Mouse (Mus musculus): Measurements from ENCODE around the gene Tmem231. TPM values are rescaled to one million over a fixed set of nuclear protein-coding genes. Genes with fewer than 3 reads are reported as not detected.

The Tmem231 gene
- polyA plus RNA-seq, 1 experiment from 2014 or later, result 20.7 TPM

GRCm38 (mm10) chr8:111964849-111965561 is 31.3 kb upstream of the Tmem231 start:
- Histone ChIP-seq H3K4me2 (replicated peaks; ENCODE audit: low read depth, low read length) (no peak overlapping the region), H3K4me3 (ENCODE audit: low read length) (no peak overlapping the region), H3K27ac (ENCODE audit: low read length) (no peak overlapping the region), H3K9ac (replicated peaks; ENCODE audit: low read length) (no peak overlapping the region), H3K4me1 (ENCODE audit: insufficient read depth, low read length) (no peaks in the 10 kb centered on the region), H3K27me3 (ENCODE audit: insufficient read depth, low read length) (no peaks in the 10 kb centered on the region), H3K36me3 (ENCODE audit: insufficient read depth, low read length) (no peaks in the 10 kb centered on the region), H3K9me3 (ENCODE audit: low read length) (no peaks in the 10 kb centered on the region)
- 74% methylated on average over 7 of the region's 7 CpGs for WGBS
- ATAC-seq (ENCODE audit: low FRiP score, low TSS enrichment), result no peak

GRCm38 (mm10) chr8:111964351-111964750 is 30.7 kb upstream of the Tmem231 start:
- Histone ChIP-seq H3K4me3 (ENCODE audit: low read length) (no peak overlapping the region), H3K4me1 (ENCODE audit: insufficient read depth, low read length) (no peaks in the 10 kb centered on the region), H3K36me3 (ENCODE audit: insufficient read depth, low read length) (no peaks in the 10 kb centered on the region), H3K9ac (replicated peaks; ENCODE audit: low read length) (no peak overlapping the region), H3K4me2 (replicated peaks; ENCODE audit: low read depth, low read length) (no peak overlapping the region), H3K27ac (ENCODE audit: low read length) (no peak overlapping the region), H3K27me3 (ENCODE audit: insufficient read depth, low read length) (no peaks in the 10 kb centered on the region), H3K9me3 (ENCODE audit: low read length) (no peaks in the 10 kb centered on the region)
- ATAC-seq (ENCODE audit: low FRiP score, low TSS enrichment), result no peak
- WGBS, result 52% methylated on average over 5 of the region's 5 CpGs

- WGBS, result 87% methylated on average over 4 of the region's 4 CpGs
- Histone ChIP-seq H3K4me1 (ENCODE audit: insufficient read depth, low read length) (no peaks in the 10 kb centered on the region), H3K4me2 (replicated peaks; ENCODE audit: low read depth, low read length) (no peak overlapping the region), H3K27ac (ENCODE audit: low read length) (no peak overlapping the region), H3K9me3 (ENCODE audit: low read length) (no peaks in the 10 kb centered on the region), H3K4me3 (ENCODE audit: low read length) (no peak overlapping the region), H3K9ac (replicated peaks; ENCODE audit: low read length) (no peak overlapping the region), H3K27me3 (ENCODE audit: insufficient read depth, low read length) (no peaks in the 10 kb centered on the region), H3K36me3 (ENCODE audit: insufficient read depth, low read length) (no peaks in the 10 kb centered on the region; the same call in 1 of the 2 replicates)
- no peak for ATAC-seq (ENCODE audit: low FRiP score, low TSS enrichment)
Observed at GRCm38 (mm10) chr8:111963546-111963945, 29.9 kb upstream of the Tmem231 start.

GRCm38 (mm10) chr8:111963091-111963490 is 29.4 kb upstream of the Tmem231 start:
- WGBS, result 80% methylated on average over 10 of the region's 10 CpGs
- no peak overlapping the region for H3K27ac ChIP-seq (ENCODE audit: low read length)
- peaks cover 4% of the 10 kb centered on the region; the same call in 1 of the 2 replicates for H3K36me3 ChIP-seq (ENCODE audit: insufficient read depth, low read length)
- ATAC-seq (ENCODE audit: low FRiP score, low TSS enrichment), result no peak
- no peak overlapping the region for H3K4me3 ChIP-seq (ENCODE audit: low read length)
- H3K9ac ChIP-seq (replicated peaks; ENCODE audit: low read length), result no peak overlapping the region
- H3K27me3 ChIP-seq (ENCODE audit: insufficient read depth, low read length), result no peaks in the 10 kb centered on the region
- no peak overlapping the region for H3K4me2 ChIP-seq (replicated peaks; ENCODE audit: low read depth, low read length)
- no peaks in the 10 kb centered on the region for H3K9me3 ChIP-seq (ENCODE audit: low read length)
- H3K4me1 ChIP-seq (ENCODE audit: insufficient read depth, low read length), result no peaks in the 10 kb centered on the region

GRCm38 (mm10) chr8:111962589-111962988 is 28.9 kb upstream of the Tmem231 start:
- H3K4me3 ChIP-seq (ENCODE audit: low read length), result no peak overlapping the region
- peaks cover 7% of the 10 kb centered on the region; the same call in 1 of the 2 replicates for H3K36me3 ChIP-seq (ENCODE audit: insufficient read depth, low read length)
- no peaks in the 10 kb centered on the region for H3K4me1 ChIP-seq (ENCODE audit: insufficient read depth, low read length)
- H3K9ac ChIP-seq (replicated peaks; ENCODE audit: low read length), result no peak overlapping the region
- no peaks in the 10 kb centered on the region for H3K27me3 ChIP-seq (ENCODE audit: insufficient read depth, low read length)
- H3K4me2 ChIP-seq (replicated peaks; ENCODE audit: low read depth, low read length), result no peak overlapping the region
- 84% methylated on average over 1 of the region's 1 CpGs for WGBS
- no peak for ATAC-seq (ENCODE audit: low FRiP score, low TSS enrichment)
- H3K27ac ChIP-seq (ENCODE audit: low read length), result no peak overlapping the region
- no peaks in the 10 kb centered on the region for H3K9me3 ChIP-seq (ENCODE audit: low read length)

GRCm38 (mm10) chr8:111961330-111961729 is 27.6 kb upstream of the Tmem231 start:
- H3K27ac ChIP-seq (ENCODE audit: low read length), result no peak overlapping the region

GRCm38 (mm10) chr8:111960591-111961321 is 27.1 kb upstream of the Tmem231 start:
- Histone ChIP-seq H3K36me3 (ENCODE audit: insufficient read depth, low read length) (peaks cover 20% of the 10 kb centered on the region), H3K4me1 (ENCODE audit: insufficient read depth, low read length) (no peaks in the 10 kb centered on the region), H3K4me2 (replicated peaks; ENCODE audit: low read depth, low read length) (no peak overlapping the region), H3K9me3 (ENCODE audit: low read length) (no peaks in the 10 kb centered on the region), H3K4me3 (ENCODE audit: low read length) (no peak overlapping the region), H3K27me3 (ENCODE audit: insufficient read depth, low read length) (no peaks in the 10 kb centered on the region), H3K27ac (ENCODE audit: low read length) (no peak overlapping the region), H3K9ac (replicated peaks; ENCODE audit: low read length) (no peak overlapping the region)
- no peak for ATAC-seq (ENCODE audit: low FRiP score, low TSS enrichment)
- WGBS, result 71% methylated on average over 15 of the region's 15 CpGs

More at GRCm38 (mm10) chr8:111961330-111961729, 27.6 kb upstream of the Tmem231 start:
- no peaks in the 10 kb centered on the region for H3K4me1 ChIP-seq (ENCODE audit: insufficient read depth, low read length)
- no peak overlapping the region for H3K9ac ChIP-seq (replicated peaks; ENCODE audit: low read length)
- no peak overlapping the region for H3K4me2 ChIP-seq (replicated peaks; ENCODE audit: low read depth, low read length)
- H3K4me3 ChIP-seq (ENCODE audit: low read length), result no peak overlapping the region
- no peaks in the 10 kb centered on the region for H3K27me3 ChIP-seq (ENCODE audit: insufficient read depth, low read length)
- 84% methylated on average over 3 of the region's 3 CpGs for WGBS
- no peaks in the 10 kb centered on the region for H3K9me3 ChIP-seq (ENCODE audit: low read length)
- peaks cover 18% of the 10 kb centered on the region for H3K36me3 ChIP-seq (ENCODE audit: insufficient read depth, low read length)
- ATAC-seq (ENCODE audit: low FRiP score, low TSS enrichment), result no peak

GRCm38 (mm10) chr8:111957231-111957630 is 23.6 kb upstream of the Tmem231 start:
- Histone ChIP-seq H3K9ac (replicated peaks; ENCODE audit: low read length) (no peak overlapping the region), H3K27me3 (ENCODE audit: insufficient read depth, low read length) (no peaks in the 10 kb centered on the region), H3K9me3 (ENCODE audit: low read length) (no peaks in the 10 kb centered on the region), H3K36me3 (ENCODE audit: insufficient read depth, low read length) (peaks cover 44% of the 10 kb centered on the region), H3K4me3 (ENCODE audit: low read length) (no peak overlapping the region), H3K4me1 (ENCODE audit: insufficient read depth, low read length) (no peaks in the 10 kb centered on the region), H3K27ac (ENCODE audit: low read length) (no peak overlapping the region), H3K4me2 (replicated peaks; ENCODE audit: low read depth, low read length) (no peak overlapping the region)
- ATAC-seq (ENCODE audit: low FRiP score, low TSS enrichment), result no peak
- 93% methylated on average over 2 of the region's 2 CpGs for WGBS

- H3K4me1 ChIP-seq (ENCODE audit: insufficient read depth, low read length), result no peaks in the 10 kb centered on the region
- no peak overlapping the region for H3K27ac ChIP-seq (ENCODE audit: low read length)
- ATAC-seq (ENCODE audit: low FRiP score, low TSS enrichment), result no peak
- no peak overlapping the region for H3K9ac ChIP-seq (replicated peaks; ENCODE audit: low read length)
- 84% methylated on average over 5 of the region's 5 CpGs for WGBS
- no peak overlapping the region for H3K4me2 ChIP-seq (replicated peaks; ENCODE audit: low read depth, low read length)
- peaks cover 48% of the 10 kb centered on the region for H3K36me3 ChIP-seq (ENCODE audit: insufficient read depth, low read length)
- H3K9me3 ChIP-seq (ENCODE audit: low read length), result no peaks in the 10 kb centered on the region
- H3K27me3 ChIP-seq (ENCODE audit: insufficient read depth, low read length), result no peaks in the 10 kb centered on the region
- H3K4me3 ChIP-seq (ENCODE audit: low read length), result no peak overlapping the region
Observed at GRCm38 (mm10) chr8:111955879-111956278, 22.2 kb upstream of the Tmem231 start.
